17 mouse cellular contexts compared by ENCODE assay signal in genomic region chr7:128245547-128245946, GRCm38 (mm10). TPM values are rescaled to one million over a fixed set of nuclear protein-coding genes. Genes with fewer than 3 reads are reported as not detected.
DNase-seq lines count a peak whose midpoint lies in the region; ATAC-seq and TF ChIP-seq lines count a peak whose summit lies in the region.
"Had no signal": no experiment of that assay in that cellular context is flagged by ENCODE, and none has a peak within 500 bp of the region (broad histone marks: within the 10 kb centered on the region; RNA-seq: fewer than 3 reads in every experiment).

No protein-coding gene starts in this region.

- peaks cover 22% of the 10 kb centered on the region for H3K79me2 ChIP-seq in myocyte (ENCODE audit: control insufficient read depth, insufficient read depth)

- no peak for ATAC-seq in heart, embryonic 11.5 days (replicated peaks; ENCODE audit: insufficient number of reproducible peaks, low FRiP score, low TSS enrichment)

- H3K9ac ChIP-seq in heart, embryonic 11.5 days (ENCODE audit: low read depth, low read length) = no peak overlapping the region
- H3K9ac ChIP-seq: liver, embryonic 14.5 days had no signal

- intact Hi-C loops in heart, postnatal 36 days (cut with DNase I) = loop anchor here (5.0 kb wide), 3 partner anchors 52 to 462 kb away; partner anchors contain the start of genes BC017158 and Tial1
- intact Hi-C loops in left cerebral cortex, adult 2 months (cut with DNase I) = loop anchor here (5.0 kb wide), 2 partner anchors 172 to 462 kb away; partner anchors contain the start of gene Rgs10
- intact Hi-C loops in left cerebral cortex, postnatal 36 days (cut with DNase I) = loop anchor here (5.0 kb wide), 1 partner anchor 52 kb away; the partner anchor contains the start of gene BC017158

- H3K4me2 ChIP-seq in heart, embryonic 11.5 days = no peak overlapping the region; the same call in 1 of the 2 replicates
- H3K4me2 ChIP-seq in myocyte (ENCODE audit: low read depth) = peak overlapping the region; percentile 85

- peaks cover 22% of the 10 kb centered on the region for H3K36me3 ChIP-seq in heart, embryonic 11.5 days (ENCODE audit: control insufficient read depth, insufficient read depth, low read length)
- peaks cover 8% of the 10 kb centered on the region for H3K36me3 ChIP-seq in myocyte (ENCODE audit: control insufficient read depth, insufficient read depth)

- peak overlapping the region; percentile 98; the same call in 1 of the 2 replicates for H3K27ac ChIP-seq in heart, embryonic 11.5 days (ENCODE audit: low read depth, low read length)
- H3K27ac ChIP-seq in left cerebral cortex, adult 2 months = peak overlapping the region; percentile 57
- H3K27ac ChIP-seq in embryonic fibroblast, embryonic 13.5 days (ENCODE audit: insufficient read depth, low read length) = peak overlapping the region; percentile 91
- H3K27ac ChIP-seq: liver, embryonic 14.5 days had no signal

- H3K9me3 ChIP-seq in heart, embryonic 11.5 days (replicated peaks; ENCODE audit: control insufficient read depth, low read length) = no peaks in the 10 kb centered on the region
- H3K9me3 ChIP-seq: forebrain, embryonic 10.5 days; megakaryocyte, embryonic 14.5 days had no signal

- no peak for TF ChIP-seq CTCF in left cerebral cortex, adult 2 months (IDR thresholded peaks at IDR 0.05)
- TF ChIP-seq CTCF in embryonic fibroblast, embryonic 13.5 days (IDR thresholded peaks at IDR 0.05; ENCODE audit: borderline replicate concordance, insufficient read depth, low read length) = no peak

- peaks cover 19% of the 10 kb centered on the region for H3K4me1 ChIP-seq in heart, embryonic 11.5 days (ENCODE audit: control insufficient read depth, insufficient read depth, low read length)
- H3K4me1 ChIP-seq in embryonic fibroblast, embryonic 13.5 days (ENCODE audit: control insufficient read depth, insufficient read depth, low read length) = peaks cover 4% of the 10 kb centered on the region

- WGBS in heart, embryonic 11.5 days (ENCODE audit: insufficient replicate concordance) = 84% methylated on average over 4 of the region's 4 CpGs

- H3K4me3 ChIP-seq in heart, embryonic 11.5 days (ENCODE audit: low read depth, low read length) = no peak overlapping the region
- no peak overlapping the region for H3K4me3 ChIP-seq in left cerebral cortex, adult 2 months
- no peak overlapping the region for H3K4me3 ChIP-seq in embryonic fibroblast, embryonic 13.5 days (ENCODE audit: insufficient read depth, low read length)
- peak overlapping the region; percentile 78 for H3K4me3 ChIP-seq in myocyte
- H3K4me3 ChIP-seq: megakaryocyte, embryonic 14.5 days had no signal

- no peak for DNase-seq in heart, postnatal 36 days
- no peak for DNase-seq in left cerebral cortex, adult 2 months (ENCODE audit: extremely low spot score in 1 of 2, low spot score in 2 of 2)
- DNase-seq in left cerebral cortex, postnatal 36 days (ENCODE audit: low spot score in 2 of 2) = no peak
- no peak for DNase-seq in kidney, postnatal 25 days
- no peak for DNase-seq in layer of hippocampus, postnatal 14 days (ENCODE audit: low spot score in 2 of 2)
- DNase-seq: cerebellum, adult 11-12 months; embryo, embryonic 11 days; kidney, postnatal 4 days; thymus, postnatal 4 days had no signal

- TF ChIP-seq POLR2A in embryonic fibroblast, embryonic 13.5 days (IDR thresholded peaks at IDR 0.05; ENCODE audit: low read depth, low read length) = no peak
- TF ChIP-seq POLR2A in myocyte (IDR thresholded peaks at IDR 0.05; ENCODE audit: insufficient read length, low read depth) = no peak

- H3ac ChIP-seq in myocyte (ENCODE audit: control insufficient read depth, insufficient read length) = no peak overlapping the region

- H3K27me3 ChIP-seq in heart, embryonic 11.5 days (ENCODE audit: control insufficient read depth, insufficient read depth, low read length) = no peaks in the 10 kb centered on the region
- H3K27me3 ChIP-seq in myocyte (ENCODE audit: control insufficient read depth, insufficient read depth, insufficient read length) = no peaks in the 10 kb centered on the region

TF ChIP-seq in myocyte, 11 proteins besides CTCF, POLR2A, EP300 and RAD21:
- TF ChIP-seq E2F4 (IDR thresholded peaks at IDR 0.05; ENCODE audit: insufficient read depth) (no peak), SRF (IDR thresholded peaks at IDR 0.05; ENCODE audit: control insufficient read depth, insufficient read length, low read depth) (no peak), TCF3 (IDR thresholded peaks at IDR 0.05; ENCODE audit: insufficient read length, low read depth) (no peak), MAX (IDR thresholded peaks at IDR 0.05; ENCODE audit: low read depth) (no peak), REST (IDR thresholded peaks at IDR 0.05; ENCODE audit: insufficient read depth, insufficient read length) (no peak), POLR2AphosphoS2 (IDR thresholded peaks at IDR 0.05; ENCODE audit: insufficient read length, low read depth) (no peak), USF1 (IDR thresholded peaks at IDR 0.05; ENCODE audit: low read depth) (no peak), CEBPB (IDR thresholded peaks at IDR 0.05; ENCODE audit: insufficient read depth, poor library complexity, severe bottlenecking) (no peak), MYOD1 (IDR thresholded peaks at IDR 0.05; ENCODE audit: control insufficient read depth in 1 of 3, insufficient read length in 2 of 3, low read depth in 2 of 3) (no peak), MYOG (IDR thresholded peaks at IDR 0.05; ENCODE audit: control insufficient read depth in 1 of 3, insufficient read depth in 1 of 3, insufficient read length in 2 of 3, low read depth in 2 of 3) (no peak), TCF12 (IDR thresholded peaks at IDR 0.05; ENCODE audit: insufficient read depth, poor library complexity, severe bottlenecking) (no peak)

RNA-seq across cellular contexts. Expression of gene Tgfb1i1, which starts 1.1 kb away (rescaled TPM):
- polyA plus RNA-seq in heart, embryonic 11.5 days (2014; fragmentation: Nextera tagmentation; extraction: Ambion mirVana) = 168 and 172 TPM in 2 replicates
- total RNA-seq in heart, postnatal 36 days (2021) = 10 to 100 TPM; 17.4 to 20.8 TPM
- total RNA-seq in left cerebral cortex, adult 2 months (2021) = 10 to 100 TPM; 18.9 to 22.2 TPM
- 10 to 100 TPM; 19.0 to 22.6 TPM for total RNA-seq in left cerebral cortex, postnatal 36 days (2021)
- 200 and 221 TPM in 2 replicates for polyA plus RNA-seq in embryonic fibroblast, embryonic 13.5 days (2011; ENCODE audit: insufficient read length, low read depth, missing spikeins)
- polyA plus RNA-seq in myocyte (2012; fragmentation: generic; extraction: Trizol) = 58.1 TPM
- total RNA-seq in layer of hippocampus, postnatal 14 days (2021) = 10 to 100 TPM; 22.6 to 24.1 TPM
- total RNA-seq: MEL had no signal

RNA-seq across cellular contexts. Expression of gene 9130023H24Rik, which starts 7.7 kb away (rescaled TPM):
- 6.6 and 7.9 TPM in 2 replicates for polyA plus RNA-seq in heart, embryonic 11.5 days (2014; fragmentation: Nextera tagmentation; extraction: Ambion mirVana)
- 1 to 10 TPM; 2.9 to 4.2 TPM for total RNA-seq in heart, postnatal 36 days (2021)
- total RNA-seq in left cerebral cortex, adult 2 months (2021) = 1 to 10 TPM; 3.3 to 4.2 TPM
- total RNA-seq in left cerebral cortex, postnatal 36 days (2021) = 1 to 10 TPM; 2.7 to 3.7 TPM
- 9.1 and 9.8 TPM in 2 replicates for polyA plus RNA-seq in embryonic fibroblast, embryonic 13.5 days (2011; ENCODE audit: insufficient read length, low read depth, missing spikeins)
- 3.3 TPM for polyA plus RNA-seq in myocyte (2012; fragmentation: generic; extraction: Trizol)
- total RNA-seq in layer of hippocampus, postnatal 14 days (2021) = 1 to 10 TPM; 3.6 to 4.1 TPM

RNA-seq across cellular contexts. Expression of gene Armc5, which starts 8.4 kb away (rescaled TPM):
- polyA plus RNA-seq in heart, embryonic 11.5 days (2014; fragmentation: Nextera tagmentation; extraction: Ambion mirVana) = 7.7 and 8.7 TPM in 2 replicates
- 1 to 10 TPM; 7.4 to 8.4 TPM for total RNA-seq in heart, postnatal 36 days (2021)
- total RNA-seq in left cerebral cortex, adult 2 months (2021) = 10 to 100 TPM; 12.3 to 13.6 TPM
- total RNA-seq in left cerebral cortex, postnatal 36 days (2021) = 10 to 100 TPM; 11.3 to 13.6 TPM
- polyA plus RNA-seq in embryonic fibroblast, embryonic 13.5 days (2011; ENCODE audit: insufficient read length, low read depth, missing spikeins) = 9.0 and 11.1 TPM in 2 replicates
- polyA plus RNA-seq in myocyte (2012; fragmentation: generic; extraction: Trizol) = 16.7 TPM
- total RNA-seq in layer of hippocampus, postnatal 14 days (2021) = 10 to 100 TPM; 10.5 to 13.7 TPM

RNA-seq across cellular contexts. Expression of gene Slc5a2, which starts 19.9 kb away (rescaled TPM):
- polyA plus RNA-seq in heart, embryonic 11.5 days (2014; fragmentation: Nextera tagmentation; extraction: Ambion mirVana) = 0.83 TPM in 1 of 2 replicates, not detected in the other
- not detected for total RNA-seq in heart, postnatal 36 days (2021)
- not detected for total RNA-seq in left cerebral cortex, adult 2 months (2021)
- not detected for total RNA-seq in left cerebral cortex, postnatal 36 days (2021)
- not detected in 2 replicates for polyA plus RNA-seq in embryonic fibroblast, embryonic 13.5 days (2011; ENCODE audit: insufficient read length, low read depth, missing spikeins)
- not detected for polyA plus RNA-seq in myocyte (2012; fragmentation: generic; extraction: Trizol)
- total RNA-seq in layer of hippocampus, postnatal 14 days (2021) = not detected
- polyA plus RNA-seq: forebrain, embryonic 10.5 days; hindbrain, embryonic 14.5 days had no signal

RNA-seq across cellular contexts. Expression of gene Cox6a2, which starts 39.4 kb away (rescaled TPM):
- 543 and 571 TPM in 2 replicates for polyA plus RNA-seq in heart, embryonic 11.5 days (2014; fragmentation: Nextera tagmentation; extraction: Ambion mirVana)
- 1,000 to 10,000 TPM; 2,318 to 2,864 TPM for total RNA-seq in heart, postnatal 36 days (2021)
- total RNA-seq in left cerebral cortex, adult 2 months (2021) = 1 to 10 TPM; 7.5 to 9.8 TPM
- 1 to 10 TPM; 7.4 to 8.7 TPM for total RNA-seq in left cerebral cortex, postnatal 36 days (2021)
- polyA plus RNA-seq in embryonic fibroblast, embryonic 13.5 days (2011; ENCODE audit: insufficient read length, low read depth, missing spikeins) = 2.7 and 5.2 TPM in 2 replicates
- 1,017 TPM for polyA plus RNA-seq in myocyte (2012; fragmentation: generic; extraction: Trizol)
- total RNA-seq in layer of hippocampus, postnatal 14 days (2021) = 1 to 10 TPM; 3.5 to 8.1 TPM
- polyA plus RNA-seq: forebrain, embryonic 10.5 days; hindbrain, embryonic 14.5 days had no signal
